Mouse (Mus musculus) urinary bladder, postnatal 36 days (tissue): Measurements from ENCODE around the gene Dmac2.

Source experiments
- DNase-seq, 2 experiments: peaks; one replicate each; pipeline ENCODE4 v3.0.0; 2022; ENCODE audit warnings: low spot score in 2 of 2, mixed read lengths in 1 of 2

Gene Dmac2

DNA sequence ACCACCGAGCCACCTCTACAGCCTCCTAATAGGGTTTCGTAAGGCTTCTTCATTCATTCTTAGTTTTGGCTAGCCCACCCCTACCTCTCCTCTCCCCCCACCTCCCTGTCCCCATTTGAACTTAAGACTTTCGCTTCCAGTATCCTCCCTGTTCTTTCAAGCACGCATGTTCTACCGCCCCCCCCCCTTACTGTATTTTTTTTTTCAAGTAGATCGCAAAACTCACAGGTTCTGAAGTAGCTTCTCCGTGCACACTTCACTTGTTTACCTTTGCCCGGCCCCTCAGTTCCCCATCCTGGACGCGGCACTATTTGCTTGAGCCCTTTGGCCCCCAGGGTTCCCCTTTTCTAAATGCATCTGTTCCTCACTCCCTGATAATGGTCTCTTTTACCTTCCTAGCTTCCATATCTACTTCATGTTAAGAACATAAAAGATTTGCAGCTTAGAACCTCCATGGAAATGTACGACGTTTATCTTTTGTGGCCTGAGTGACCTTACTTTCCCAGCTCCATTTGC is 33.1 kb downstream of the Dmac2 start:
- DNase-seq, result no peak

DNA sequence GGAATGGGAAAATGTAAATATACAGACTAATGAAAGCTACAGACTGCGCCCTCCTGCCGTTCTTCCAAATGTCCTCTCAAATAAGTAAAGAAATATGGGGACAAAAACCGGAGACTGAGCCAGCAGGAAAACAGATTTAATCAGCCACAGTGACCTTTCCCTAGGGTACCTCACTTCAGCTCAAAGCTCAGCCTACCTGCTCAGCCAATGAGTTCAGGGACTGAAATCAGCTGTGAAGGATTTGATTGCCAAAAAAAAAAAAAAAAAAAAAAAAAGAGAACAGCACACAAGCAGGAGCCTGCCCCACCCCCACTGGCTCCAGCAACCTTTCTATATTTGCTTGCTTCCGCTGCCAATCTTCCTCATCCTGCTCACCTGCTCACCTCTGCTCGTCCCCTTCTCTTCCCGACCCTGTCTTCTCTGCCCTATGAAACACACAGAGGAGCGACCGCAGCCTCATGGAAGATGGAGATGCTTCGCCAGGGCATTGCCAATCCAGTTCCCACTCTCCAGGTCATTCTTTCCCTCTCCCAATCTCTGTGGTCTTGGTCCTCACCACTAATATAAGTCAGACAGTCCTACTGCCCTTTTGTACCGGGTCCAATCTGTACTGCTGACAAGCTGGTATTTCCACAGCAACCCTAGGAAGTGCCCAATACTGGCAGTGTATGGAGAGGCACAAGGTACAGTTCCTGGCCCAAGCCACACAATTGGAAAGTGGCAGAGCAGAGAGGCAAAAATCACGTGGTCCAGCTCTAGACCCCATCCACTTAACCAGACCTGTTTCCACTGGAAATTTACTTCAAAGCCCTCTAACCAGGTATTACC is 36.6 kb downstream of the Dmac2 start:
- DNase-seq, result peak in 1 of 2 experiments; percentile 44

DNA sequence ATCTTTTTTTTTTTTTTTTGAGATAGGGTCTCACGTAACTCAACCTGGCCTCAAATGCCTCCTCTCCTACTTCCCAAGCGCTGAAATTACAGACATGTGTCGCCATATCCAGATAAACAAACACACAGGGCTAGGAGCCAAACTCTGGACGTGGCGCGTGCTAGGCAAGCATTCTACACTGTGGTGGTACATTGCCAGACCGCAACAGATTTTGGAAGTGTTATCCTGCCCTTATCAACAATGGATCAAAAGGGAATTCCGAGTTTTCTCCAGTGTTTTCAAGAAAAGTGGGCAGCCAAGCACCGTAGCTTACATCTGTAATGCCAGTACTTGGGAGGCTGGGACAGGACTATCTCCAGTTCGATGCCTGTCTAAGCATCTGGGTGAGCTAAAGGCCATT is 38.6 kb downstream of the Dmac2 start:
- peak in 1 of 2 experiments; percentile 33 for DNase-seq

DNA sequence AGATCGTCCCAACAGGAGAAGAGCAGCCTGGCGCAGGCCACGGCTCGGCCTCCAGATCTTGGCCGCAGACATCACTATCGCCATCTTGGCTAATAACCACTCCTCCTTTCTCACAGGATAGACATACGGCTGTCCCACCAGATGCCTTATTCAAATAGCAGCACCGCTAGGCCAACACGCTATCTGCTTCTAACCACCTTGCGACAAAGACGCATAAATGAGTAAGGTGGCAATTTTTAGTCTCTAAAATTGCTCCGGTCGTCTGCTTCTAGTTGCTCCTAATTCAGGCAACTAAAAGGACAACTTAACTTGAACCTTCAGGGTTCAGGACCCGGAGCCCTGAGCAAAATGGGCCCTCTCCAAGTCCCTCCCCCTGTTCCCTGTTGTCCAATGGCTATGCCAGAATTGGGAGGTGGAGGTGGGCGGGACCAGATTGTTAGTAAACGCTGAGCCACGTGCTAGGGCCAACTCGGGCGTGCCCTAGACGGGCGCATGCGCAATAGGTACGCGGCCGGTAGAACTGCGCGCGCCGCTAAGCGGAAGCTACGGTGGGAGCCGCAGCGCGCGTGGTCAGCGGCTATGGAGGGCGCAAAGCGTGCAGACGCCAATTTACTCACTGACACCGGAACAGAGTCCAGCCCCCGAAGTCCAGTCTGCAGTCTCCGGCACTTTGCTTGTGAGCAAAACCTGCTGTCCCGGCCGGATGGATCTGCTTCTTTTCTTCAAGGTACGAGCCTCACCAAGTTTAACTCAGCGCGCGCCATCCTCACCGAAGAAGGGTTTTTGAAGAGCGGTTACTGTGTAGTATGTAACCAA is 39.7 kb downstream of the Dmac2 start, which contains the start of the genes Bckdha and Exosc5:
Gene Bckdha (minus strand): TSS at position 325 of the 816 bp plus-strand sequence.
Gene Exosc5 (plus strand): TSS at position 508 of the 816 bp plus-strand sequence.
- DNase-seq, result peak; percentile 99

DNA sequence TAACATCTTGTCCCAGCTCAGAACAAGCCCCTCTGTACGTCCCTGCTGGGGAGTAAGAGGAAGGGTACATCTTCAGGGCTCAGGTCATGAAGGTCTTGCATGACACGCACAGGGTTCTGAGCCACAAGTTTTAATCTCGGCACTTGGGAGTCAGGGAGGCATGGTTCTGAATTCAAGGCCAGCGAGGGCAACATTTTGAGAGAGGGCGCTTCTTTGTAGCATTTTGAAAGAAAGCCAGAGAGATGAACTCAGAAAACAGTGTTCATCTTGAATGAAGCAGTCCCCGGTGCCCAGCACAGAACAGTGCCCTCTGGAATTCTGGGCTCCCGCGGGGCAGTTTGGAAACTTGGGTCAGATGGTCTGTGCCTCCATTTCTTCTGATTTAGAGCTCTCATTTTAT is 47.2 kb downstream of the Dmac2 start:
- no peak for DNase-seq

DNA sequence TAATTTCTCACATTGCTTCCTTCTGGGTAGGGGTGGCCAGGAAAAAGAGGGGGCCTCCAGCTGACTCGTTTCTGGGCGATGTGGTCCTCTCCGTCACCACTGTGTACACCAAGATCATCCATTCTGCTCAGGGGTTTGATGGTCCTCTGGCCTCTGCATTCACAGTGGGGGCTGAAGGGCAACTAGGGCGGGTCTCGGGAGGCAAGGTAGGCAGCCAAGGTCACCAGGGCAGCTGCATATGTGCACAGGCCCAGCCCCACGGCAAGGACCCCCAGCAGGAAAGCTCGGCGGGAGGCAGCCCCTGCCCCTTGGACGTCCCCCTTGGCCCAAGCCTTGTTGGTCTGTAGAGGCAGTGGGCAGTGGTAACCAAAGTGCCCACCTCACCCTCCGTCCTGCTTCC is 49.9 kb downstream of the Dmac2 start:
- no peak for DNase-seq

DNA sequence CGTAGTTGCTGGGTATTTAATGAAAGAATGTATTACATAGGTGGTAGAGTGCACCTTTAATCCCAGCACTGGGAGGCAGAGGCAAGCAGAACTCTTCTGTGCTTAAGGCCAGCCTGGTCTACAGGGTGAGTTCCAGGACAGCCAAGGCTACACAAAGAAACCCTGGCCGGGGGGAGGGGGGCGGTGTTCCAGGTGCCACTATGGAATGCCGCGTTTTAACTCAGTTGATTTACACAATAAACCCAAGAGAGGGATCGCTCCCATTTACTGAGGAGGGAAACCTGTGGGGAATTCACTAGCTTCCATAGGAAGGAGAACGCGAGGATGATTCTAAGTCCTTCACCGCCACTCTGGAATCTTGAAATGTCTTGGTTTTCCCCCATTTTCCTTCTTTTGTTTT is 50.4 kb downstream of the Dmac2 start:
- no peak for DNase-seq

DNA sequence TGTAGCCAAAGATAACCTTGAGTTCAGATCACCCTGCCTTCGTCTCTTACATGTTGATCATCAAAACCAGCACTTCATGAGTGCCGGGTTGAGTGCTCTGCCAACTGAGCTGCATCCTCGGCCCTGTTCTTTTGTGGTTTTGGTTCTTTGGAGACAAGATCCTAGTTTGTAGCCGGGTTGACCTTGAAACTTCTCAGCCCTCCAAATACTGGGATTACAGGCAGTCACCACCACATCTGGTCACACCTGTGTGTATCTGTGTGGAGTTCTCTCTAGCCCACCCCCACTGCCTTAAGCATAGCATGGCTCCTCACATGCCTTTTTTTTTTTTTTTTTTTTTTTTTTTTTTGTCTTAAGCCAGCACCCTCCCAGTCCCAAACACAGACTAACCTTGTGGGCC is 50.9 kb downstream of the Dmac2 start:
- DNase-seq, result no peak

DNA sequence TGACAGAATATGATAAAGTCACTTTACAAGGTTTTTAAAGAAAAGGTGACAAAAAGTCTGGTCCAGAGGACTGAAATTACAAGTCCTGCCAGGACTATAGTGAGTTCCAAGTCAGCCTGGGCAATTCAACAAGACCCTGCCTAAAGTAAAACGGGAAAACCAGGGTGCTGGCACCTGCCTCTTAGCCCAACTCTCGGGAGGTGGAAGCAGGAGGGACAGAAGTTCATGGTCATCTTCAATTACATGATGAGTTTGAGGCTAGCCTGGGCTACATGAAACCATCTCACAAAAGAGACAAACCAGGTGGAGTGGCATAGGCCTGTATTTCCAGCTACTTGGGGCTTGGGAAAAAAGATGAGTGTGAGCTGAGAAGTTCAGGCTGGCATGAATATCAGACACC is 52.5 kb downstream of the Dmac2 start:
- no peak for DNase-seq

DNA sequence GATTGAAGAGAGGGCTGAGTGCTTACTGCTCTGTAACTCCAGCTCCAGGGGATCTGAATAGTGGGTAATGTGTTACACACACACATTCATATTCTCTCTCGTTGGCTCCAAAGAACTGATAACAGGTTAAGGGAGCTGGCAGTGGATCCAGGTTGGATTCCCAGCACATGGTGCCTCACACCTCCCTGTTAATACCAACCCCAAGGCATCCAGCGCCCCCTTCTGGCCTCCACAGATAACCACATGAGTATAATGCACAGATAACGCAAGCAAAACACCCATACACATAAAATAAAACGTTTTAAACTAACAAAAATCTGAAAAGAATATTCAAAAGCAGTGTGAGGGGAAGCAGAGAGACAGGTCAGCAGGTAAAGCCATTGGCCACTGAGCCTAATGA is 53.2 kb downstream of the Dmac2 start:
- DNase-seq, result no peak

DNA sequence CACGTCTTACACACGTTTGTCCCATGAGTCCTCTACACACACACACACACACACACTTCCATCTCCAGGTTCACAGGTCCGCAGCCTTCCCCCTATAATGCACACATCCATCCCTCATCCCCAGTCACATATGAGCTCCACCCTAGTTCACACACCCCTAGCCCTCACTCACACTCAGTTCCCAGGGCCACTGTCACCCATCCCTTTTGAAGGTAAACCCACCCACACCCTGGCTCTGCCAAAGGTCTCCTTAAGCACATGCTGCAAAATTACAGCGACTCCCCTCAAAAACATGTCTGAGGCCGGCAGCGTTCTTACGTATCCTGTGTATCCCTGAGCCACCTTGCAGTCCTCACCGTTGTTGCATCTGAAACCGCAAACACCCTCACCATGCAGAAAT is 55.1 kb downstream of the Dmac2 start:
- no peak for DNase-seq

DNA sequence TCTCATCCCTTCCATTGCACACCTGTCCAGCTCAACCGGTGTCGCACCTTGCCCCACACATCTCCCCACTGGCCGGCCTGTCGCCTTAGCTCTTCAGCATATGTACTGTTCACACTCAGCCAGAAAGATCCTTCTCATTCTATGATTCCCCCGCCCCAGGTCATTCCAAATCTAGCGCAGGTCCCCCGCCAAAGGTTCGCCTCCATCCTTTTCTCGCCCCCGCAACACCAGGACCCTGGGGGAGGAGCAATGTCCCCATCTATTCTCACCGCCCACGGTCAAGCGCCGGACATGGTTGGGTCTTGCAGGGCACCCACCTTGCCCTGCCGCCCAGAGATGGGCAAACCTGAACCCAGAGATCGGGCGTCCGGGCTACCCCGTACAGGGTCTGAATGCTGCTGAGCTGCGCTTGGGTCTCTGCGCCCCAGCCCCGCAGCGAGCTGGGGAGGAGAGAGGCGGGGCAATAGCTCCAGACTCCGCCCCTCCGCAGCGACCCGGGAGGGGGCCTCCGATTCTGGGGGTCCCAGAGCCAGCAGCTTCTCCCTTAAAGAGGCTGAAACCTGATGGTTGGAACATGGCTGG is 55.6 kb downstream of the Dmac2 start, which contains the start of gene Tmem91:
Gene Tmem91 (minus strand): TSS at position 448 of the 582 bp plus-strand sequence.
- DNase-seq, result no peak
